Mouse (Mus musculus) small intestine, adult 2 months (tissue): ENCODE measurements at regions not wholly inside any gene's neighbourhood (a gene's known extent, or its start where the extent isn't known, plus 50 kb on each side); places are given as distances from the start of the nearest gene placed in this dataset.
A peak's percentile ranks its signal among the peaks of the same experiment; 100 is the strongest.

Source experiments
- H3K27ac ChIP-seq: fragments of 200-500 bp; 2 replicates; pipeline ENCODE4 v1.5.1; 2012; ENCODE audit warnings: low read depth, low read length, control low read depth, inconsistent platforms; ENCODE audit not compliant: insufficient read depth
- H3K27me3 ChIP-seq: fragments of 200-500 bp; 2 replicates; pipeline ENCODE4 v1.6.1; 2012; ENCODE audit warnings: mild to moderate bottlenecking, moderate library complexity, low read length, inconsistent platforms; ENCODE audit not compliant: control insufficient read depth, insufficient read depth
- H3K36me3 ChIP-seq: fragments of 200-500 bp; 2 replicates; pipeline ENCODE4 v1.6.1; 2012; ENCODE audit warnings: mild to moderate bottlenecking, low read length, control low read depth, inconsistent platforms; ENCODE audit not compliant: control insufficient read depth, insufficient read depth
- H3K4me1 ChIP-seq: fragments of 200-500 bp; 2 replicates; pipeline ENCODE4 v1.6.1; 2012; ENCODE audit warnings: low read length, inconsistent platforms, mixed read lengths; ENCODE audit not compliant: control insufficient read depth, insufficient read depth, insufficient read length
- H3K4me3 ChIP-seq: fragments of 200-500 bp; 2 replicates; pipeline ENCODE4 v1.5.1; 2012; ENCODE audit warnings: low read depth, mild to moderate bottlenecking, control low read depth, inconsistent platforms, low read length, moderate library complexity
- CTCF ChIP-seq: fragments of 200-500 bp; IDR thresholded peaks from 2 replicates; pipeline ENCODE4 v1.5.1; 2012; ENCODE audit warnings: low read depth, mild to moderate bottlenecking, control low read depth, inconsistent platforms, low read length, moderate library complexity, mixed read lengths; ENCODE audit not compliant: insufficient replicate concordance, insufficient read length; ENCODE audit errors: extremely low read depth
- POLR2A ChIP-seq: fragments of 200-500 bp; IDR thresholded peaks from 2 replicates; pipeline ENCODE4 v1.6.1; 2012; ENCODE audit warnings: low read depth, mild to moderate bottlenecking, control low read depth, inconsistent platforms, low read length, moderate library complexity
- WGBS: fragments of 180-500 bp; shearing (Covaris S2); methylation state at CpG from one replicate; pipeline ENCODE4 v1.1.7; 2018; 5-methylcytosine and 5-hydroxymethylcytosine counted together

GRCm38 (mm10) chr10:17562410-17563350 is 160.3 kb upstream of the Cited2 start:
- Histone ChIP-seq H3K36me3 (no peaks in the 10 kb centered on the region), H3K27ac (no peak overlapping the region), H3K27me3 (no peaks in the 10 kb centered on the region), H3K4me3 (no peak overlapping the region), H3K4me1 (no peaks in the 10 kb centered on the region)
- WGBS: 40% methylated on average over 7 of the region's 7 CpGs
- no peak for TF ChIP-seq CTCF

- no peaks in the 10 kb centered on the region for H3K27me3 ChIP-seq
- H3K4me3 ChIP-seq: no peak overlapping the region
- no peaks in the 10 kb centered on the region for H3K4me1 ChIP-seq
- TF ChIP-seq CTCF (no peak), POLR2A (no peak)
- WGBS: 63% methylated on average over 4 of the region's 4 CpGs
- H3K36me3 ChIP-seq: no peaks in the 10 kb centered on the region
- no peak overlapping the region for H3K27ac ChIP-seq
Observed at GRCm38 (mm10) chr10:17563351-17563749, 159.7 kb upstream of the Cited2 start.

- 79% methylated on average over 6 of the region's 6 CpGs for WGBS
- peaks cover 2% of the 10 kb centered on the region; the same call in 1 of the 2 replicates for H3K4me1 ChIP-seq
- H3K36me3 ChIP-seq: no peaks in the 10 kb centered on the region
- no peak overlapping the region for H3K4me3 ChIP-seq
- no peaks in the 10 kb centered on the region for H3K27me3 ChIP-seq
- no peak overlapping the region for H3K27ac ChIP-seq
- no peak for TF ChIP-seq POLR2A
- TF ChIP-seq CTCF: no peak
Observed at GRCm38 (mm10) chr10:17564895-17565620, 158.0 kb upstream of the Cited2 start.

- TF ChIP-seq POLR2A: no peak
- no peak for TF ChIP-seq CTCF
- H3K4me3 ChIP-seq: no peak overlapping the region
- no peak overlapping the region for H3K27ac ChIP-seq
- H3K4me1 ChIP-seq: peaks cover 2% of the 10 kb centered on the region; the same call in 1 of the 2 replicates
- H3K36me3 ChIP-seq: no peaks in the 10 kb centered on the region
- H3K27me3 ChIP-seq: no peaks in the 10 kb centered on the region
- 85% methylated on average over 5 of the region's 5 CpGs for WGBS
Observed at GRCm38 (mm10) chr10:17566975-17567374, 156.0 kb upstream of the Cited2 start.

GRCm38 (mm10) chr10:17567631-17568030 is 155.4 kb upstream of the Cited2 start:
- Histone ChIP-seq H3K27ac (no peak overlapping the region), H3K4me3 (no peak overlapping the region), H3K27me3 (no peaks in the 10 kb centered on the region), H3K36me3 (no peaks in the 10 kb centered on the region), H3K4me1 (peaks cover 2% of the 10 kb centered on the region; the same call in 1 of the 2 replicates)
- 78% methylated on average over 3 of the region's 3 CpGs for WGBS
- no peak for TF ChIP-seq CTCF
- TF ChIP-seq POLR2A: no peak

- H3K4me3 ChIP-seq: no peak overlapping the region
- peaks cover 3% of the 10 kb centered on the region; the same call in 1 of the 2 replicates for H3K4me1 ChIP-seq
- WGBS: 37% methylated on average over 6 of the region's 6 CpGs
- no peaks in the 10 kb centered on the region for H3K27me3 ChIP-seq
- no peaks in the 10 kb centered on the region for H3K36me3 ChIP-seq
- TF ChIP-seq POLR2A (no peak), CTCF (no peak)
- H3K27ac ChIP-seq: no peak overlapping the region
Observed at GRCm38 (mm10) chr10:17569577-17570113, 153.4 kb upstream of the Cited2 start.

- TF ChIP-seq POLR2A: no peak
- TF ChIP-seq CTCF: no peak
- H3K36me3 ChIP-seq: no peaks in the 10 kb centered on the region
- no peaks in the 10 kb centered on the region for H3K27me3 ChIP-seq
- H3K4me3 ChIP-seq: no peak overlapping the region
- H3K4me1 ChIP-seq: peaks cover 17% of the 10 kb centered on the region; the same call in 1 of the 2 replicates
- H3K27ac ChIP-seq: peak overlapping the region; percentile 82
- WGBS: 34% methylated on average over 3 of the region's 3 CpGs
Observed at GRCm38 (mm10) chr10:17574894-17575293, 148.1 kb upstream of the Cited2 start.
